Mouse (Mus musculus) liver, embryonic 13.5 days (tissue): ENCODE measurements at regions not wholly inside any gene's neighbourhood (a gene's known extent, or its start where the extent isn't known, plus 50 kb on each side); places are given as distances from the start of the nearest gene placed in this dataset.

ENCODE experiments used
- ATAC-seq: fragments of 200-750 bp; cut with Nextera tagmentation; 2 replicates; pipeline ENCODE4 v1.8.0; 2017; ENCODE audit warnings: low read depth, mild to moderate bottlenecking, moderate number of reproducible peaks, moderate library complexity
- DNase-seq: peaks from one replicate; pipeline ENCODE4 v3.0.0; 2022
- H3K27ac ChIP-seq: fragments of 300-500 bp; sonication (generic); 2 replicates; pipeline ENCODE4 v1.5.1; 2015; ENCODE audit warnings: moderate library complexity, mild to moderate bottlenecking, inconsistent platforms
- H3K27me3 ChIP-seq: fragments of 300-500 bp; sonication (generic); 2 replicates; pipeline ENCODE4 v1.6.1; 2015; ENCODE audit warnings: mild to moderate bottlenecking, inconsistent platforms
- H3K36me3 ChIP-seq: fragments of 300-500 bp; sonication (generic); 2 replicates; pipeline ENCODE4 v1.6.1; 2015; ENCODE audit warnings: mild to moderate bottlenecking, inconsistent platforms
- H3K4me1 ChIP-seq: fragments of 300-500 bp; sonication (generic); replicated peaks from 2 replicates; pipeline ENCODE4 v1.6.1; 2015; ENCODE audit warnings: inconsistent platforms
- H3K4me2 ChIP-seq: fragments of 300-500 bp; sonication (generic); 2 replicates; pipeline ENCODE4 v1.6.1; 2015; ENCODE audit warnings: inconsistent platforms, mild to moderate bottlenecking, moderate library complexity
- H3K4me3 ChIP-seq: fragments of 300-500 bp; sonication (generic); replicated peaks from 2 replicates; pipeline ENCODE4 v1.5.1; 2015; ENCODE audit warnings: mild to moderate bottlenecking, inconsistent platforms
- H3K9ac ChIP-seq: fragments of 300-500 bp; sonication (generic); 2 replicates; pipeline ENCODE4 v1.6.1; 2015; ENCODE audit warnings: mild to moderate bottlenecking, inconsistent platforms
- H3K9me3 ChIP-seq: fragments of 300-500 bp; sonication (generic); replicated peaks from 2 replicates; pipeline ENCODE4 v1.6.1; 2016; ENCODE audit warnings: inconsistent platforms
- WGBS: fragments of 180-500 bp; shearing (Covaris S2); methylation state at CpG from one replicate; pipeline ENCODE4 v1.1.7; 2015; ENCODE audit not compliant: insufficient replicate concordance; 5-methylcytosine and 5-hydroxymethylcytosine counted together

- Histone ChIP-seq H3K27me3 (no peaks in the 10 kb centered on the region), H3K4me2 (no peak overlapping the region), H3K36me3 (no peaks in the 10 kb centered on the region), H3K27ac (no peak overlapping the region), H3K9me3 (no peaks in the 10 kb centered on the region), H3K9ac (no peak overlapping the region), H3K4me3 (no peak overlapping the region), H3K4me1 (no peaks in the 10 kb centered on the region)
- 33% methylated on average over 2 of the region's 2 CpGs for WGBS
- ATAC-seq, result no peak
- no peak for DNase-seq
Observed at GRCm38 (mm10) chr3:128575339-128576129, 624.1 kb upstream of the Pitx2 start.

DNA sequence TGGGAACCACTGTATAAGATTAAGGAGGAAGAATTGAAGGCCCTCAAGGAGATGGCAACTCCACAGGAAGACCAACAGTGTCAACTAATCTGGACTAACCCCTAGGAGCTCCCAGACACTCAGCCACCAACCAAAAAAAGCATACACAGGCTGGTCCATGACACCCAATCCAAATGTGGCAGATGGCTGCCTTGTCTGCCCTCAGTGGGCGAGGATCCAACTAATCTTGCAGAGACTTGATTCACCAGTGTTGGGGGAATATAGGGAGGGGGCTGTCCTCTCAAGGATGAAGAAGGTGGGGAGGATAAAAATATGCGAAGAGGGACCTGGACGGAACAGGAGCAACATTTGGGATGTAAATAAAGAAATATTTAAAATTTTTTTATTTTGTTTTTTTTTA, 629.1 kb upstream of the Pitx2 start:
- no peaks in the 10 kb centered on the region for H3K27me3 ChIP-seq
- H3K4me1 ChIP-seq, result no peaks in the 10 kb centered on the region
- no peaks in the 10 kb centered on the region for H3K36me3 ChIP-seq
- WGBS, result 61% methylated on average over 3 of the region's 3 CpGs
- no peak overlapping the region for H3K4me2 ChIP-seq
- no peak for ATAC-seq
- no peak overlapping the region for H3K9ac ChIP-seq
- no peaks in the 10 kb centered on the region for H3K9me3 ChIP-seq
- H3K27ac ChIP-seq, result no peak overlapping the region
- DNase-seq, result no peak
- no peak overlapping the region for H3K4me3 ChIP-seq

DNA sequence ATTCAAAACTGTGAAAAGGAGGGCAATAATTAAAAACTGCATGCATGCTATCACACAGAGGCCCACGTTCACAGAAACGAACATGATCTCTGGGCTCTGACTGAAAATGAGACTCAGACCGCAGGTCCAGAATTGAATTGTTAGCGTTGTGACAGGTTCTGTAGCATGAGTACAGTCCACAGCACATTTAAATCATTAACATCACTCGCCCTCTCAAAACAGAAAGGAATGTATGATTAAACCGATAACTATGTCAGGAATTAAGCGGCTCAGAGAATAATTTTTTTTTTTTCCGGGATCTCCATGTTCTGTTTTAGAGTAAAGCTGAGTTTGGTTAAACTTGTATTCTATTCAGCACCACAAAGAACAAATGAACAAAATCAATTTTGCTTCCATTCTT, 634.3 kb upstream of the Pitx2 start:
- Histone ChIP-seq H3K36me3 (no peaks in the 10 kb centered on the region), H3K4me2 (no peak overlapping the region), H3K9me3 (no peaks in the 10 kb centered on the region), H3K9ac (no peak overlapping the region), H3K4me1 (no peaks in the 10 kb centered on the region), H3K27ac (no peak overlapping the region), H3K27me3 (no peaks in the 10 kb centered on the region), H3K4me3 (no peak overlapping the region)
- DNase-seq, result no peak
- ATAC-seq, result no peak
- 72% methylated on average over 8 of the region's 8 CpGs for WGBS

GRCm38 (mm10) chr3:128546416-128547327, 650.5 kb upstream of the Fam241a start:
- no peak for ATAC-seq
- no peak overlapping the region for H3K4me3 ChIP-seq
- H3K36me3 ChIP-seq, result no peaks in the 10 kb centered on the region
- no peaks in the 10 kb centered on the region for H3K9me3 ChIP-seq
- no peaks in the 10 kb centered on the region for H3K27me3 ChIP-seq
- H3K9ac ChIP-seq, result no peak overlapping the region
- no peak overlapping the region for H3K4me2 ChIP-seq
- H3K4me1 ChIP-seq, result no peaks in the 10 kb centered on the region
- WGBS, result 59% methylated on average over 9 of the region's 9 CpGs
- no peak overlapping the region for H3K27ac ChIP-seq
- DNase-seq, result no peak

DNA sequence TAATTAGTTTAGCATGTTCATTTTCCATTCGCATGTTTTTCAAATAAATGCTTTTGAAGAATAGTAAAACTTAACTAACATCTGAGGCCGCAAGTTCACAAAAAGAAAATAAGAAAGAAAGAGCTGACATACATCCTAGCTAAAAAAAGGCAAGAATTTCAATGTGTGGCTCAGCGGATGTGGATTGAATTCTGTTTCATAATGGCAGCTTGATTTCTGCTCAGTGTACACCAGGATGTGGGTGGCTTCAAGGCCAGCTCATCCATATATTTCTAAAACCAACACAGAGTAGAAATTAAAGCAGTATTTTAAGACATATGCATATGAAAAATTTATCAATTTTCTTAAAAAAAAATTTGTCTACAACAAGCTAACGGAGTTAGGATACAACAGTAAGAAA, 629.3 kb upstream of the Fam241a start:
- 75% methylated on average over 4 of the region's 4 CpGs for WGBS
- H3K9ac ChIP-seq, result no peak overlapping the region
- no peak overlapping the region for H3K4me3 ChIP-seq

DNA sequence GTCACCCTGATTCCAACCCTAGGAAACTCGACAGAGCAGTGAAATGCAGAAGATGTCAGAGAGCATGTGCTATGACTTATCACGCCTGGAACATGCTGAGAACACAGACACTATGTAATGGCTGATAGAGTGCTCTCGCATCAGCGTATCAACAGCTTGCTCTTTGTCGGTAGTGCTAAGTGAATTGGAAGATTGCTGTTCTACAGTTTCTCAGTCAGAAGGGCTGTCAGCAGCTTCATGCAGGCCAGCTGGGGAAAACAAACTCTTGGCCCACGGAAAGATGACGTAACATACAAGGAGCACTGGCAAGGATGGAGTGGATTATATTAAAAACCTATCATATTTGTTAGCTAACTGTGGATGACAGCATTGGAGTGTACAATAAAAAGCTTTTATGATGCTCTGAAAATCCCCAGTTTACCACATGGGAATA, 624.6 kb upstream of the Fam241a start:
- 68% methylated on average over 7 of the region's 7 CpGs for WGBS
- Histone ChIP-seq H3K4me2 (no peak overlapping the region), H3K4me1 (no peaks in the 10 kb centered on the region), H3K9me3 (no peaks in the 10 kb centered on the region), H3K4me3 (no peak overlapping the region), H3K27me3 (no peaks in the 10 kb centered on the region), H3K27ac (no peak overlapping the region), H3K9ac (no peak overlapping the region), H3K36me3 (no peaks in the 10 kb centered on the region)
- no peak for ATAC-seq
- DNase-seq, result no peak

More for the DNA sequence above, 629.3 kb upstream of the Fam241a start:
- H3K9me3 ChIP-seq, result no peaks in the 10 kb centered on the region
- ATAC-seq, result no peak
- no peaks in the 10 kb centered on the region for H3K36me3 ChIP-seq
- no peak overlapping the region for H3K4me2 ChIP-seq
- no peaks in the 10 kb centered on the region for H3K4me1 ChIP-seq
- no peak overlapping the region for H3K27ac ChIP-seq
- no peaks in the 10 kb centered on the region for H3K27me3 ChIP-seq
- no peak for DNase-seq

DNA sequence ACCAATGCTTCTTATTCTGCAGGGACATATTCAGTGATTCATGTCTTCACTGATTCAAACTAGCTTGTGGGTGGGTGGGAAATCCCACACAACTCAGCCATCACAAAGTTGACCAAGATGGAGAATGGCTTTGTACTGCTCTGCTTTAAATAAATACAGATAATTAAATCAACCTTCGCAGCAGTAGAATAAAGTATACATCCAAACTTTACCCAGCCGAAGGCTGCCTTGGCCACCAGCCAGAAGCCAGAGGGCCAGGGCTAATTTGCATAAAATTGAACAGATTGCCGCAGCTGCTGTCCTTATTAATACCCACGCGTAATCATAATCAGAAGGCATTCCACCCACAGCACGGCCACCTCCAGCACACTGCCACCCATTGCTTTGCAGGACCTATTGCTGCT, 623.8 kb upstream of the Fam241a start:
- no peak overlapping the region for H3K9ac ChIP-seq
- no peak overlapping the region for H3K27ac ChIP-seq
- H3K4me2 ChIP-seq, result no peak overlapping the region
- H3K27me3 ChIP-seq, result no peaks in the 10 kb centered on the region
- 76% methylated on average over 6 of the region's 6 CpGs for WGBS
- no peaks in the 10 kb centered on the region for H3K9me3 ChIP-seq
- no peaks in the 10 kb centered on the region for H3K36me3 ChIP-seq
- H3K4me3 ChIP-seq, result no peak overlapping the region
- H3K4me1 ChIP-seq, result no peaks in the 10 kb centered on the region
- no peak for ATAC-seq
- DNase-seq, result no peak

- Histone ChIP-seq H3K27ac (no peak overlapping the region), H3K4me2 (no peak overlapping the region), H3K9ac (no peak overlapping the region), H3K4me3 (no peak overlapping the region), H3K4me1 (no peaks in the 10 kb centered on the region), H3K9me3 (no peaks in the 10 kb centered on the region), H3K36me3 (no peaks in the 10 kb centered on the region), H3K27me3 (no peaks in the 10 kb centered on the region)
- 56% methylated on average over 4 of the region's 4 CpGs for WGBS
- no peak for ATAC-seq
- DNase-seq, result no peak
Observed at GRCm38 (mm10) chr3:128518806-128519205, 622.7 kb upstream of the Fam241a start.

DNA sequence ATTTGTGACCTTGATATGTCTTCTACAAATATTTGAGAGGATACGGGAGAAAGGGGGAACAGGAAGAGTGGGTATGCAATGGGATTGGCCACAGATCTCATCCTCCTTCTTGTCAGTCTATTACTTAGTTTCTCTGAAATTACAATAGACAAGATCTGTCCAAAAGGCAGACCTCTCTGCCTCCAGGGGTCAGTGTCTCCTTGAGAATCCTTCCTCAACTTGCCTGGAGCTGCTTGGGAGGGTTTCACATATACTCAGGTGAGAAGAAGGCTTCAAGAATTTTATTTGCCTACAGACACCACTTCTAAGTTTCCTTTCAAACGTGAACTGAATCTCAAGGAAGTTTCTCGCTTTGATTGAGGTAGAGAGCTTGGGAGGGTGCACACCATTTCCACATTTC, 575.0 kb upstream of the Fam241a start:
- Histone ChIP-seq H3K9ac (no peak overlapping the region), H3K27ac (no peak overlapping the region), H3K4me2 (no peak overlapping the region), H3K4me1 (no peaks in the 10 kb centered on the region), H3K27me3 (no peaks in the 10 kb centered on the region), H3K36me3 (no peaks in the 10 kb centered on the region), H3K4me3 (no peak overlapping the region), H3K9me3 (no peaks in the 10 kb centered on the region)
- WGBS, result 36% methylated on average over 3 of the region's 3 CpGs
- DNase-seq (no peak), ATAC-seq (no peak)

- no peak overlapping the region for H3K4me3 ChIP-seq
- DNase-seq, result no peak
- H3K27ac ChIP-seq, result no peak overlapping the region
- no peaks in the 10 kb centered on the region for H3K36me3 ChIP-seq
- H3K27me3 ChIP-seq, result no peaks in the 10 kb centered on the region
- H3K9me3 ChIP-seq, result no peaks in the 10 kb centered on the region
- H3K4me1 ChIP-seq, result no peaks in the 10 kb centered on the region
- no peak for ATAC-seq
- H3K4me2 ChIP-seq, result no peak overlapping the region
- H3K9ac ChIP-seq, result no peak overlapping the region
Observed at GRCm38 (mm10) chr3:128429706-128430105, 533.6 kb upstream of the Fam241a start.

DNA sequence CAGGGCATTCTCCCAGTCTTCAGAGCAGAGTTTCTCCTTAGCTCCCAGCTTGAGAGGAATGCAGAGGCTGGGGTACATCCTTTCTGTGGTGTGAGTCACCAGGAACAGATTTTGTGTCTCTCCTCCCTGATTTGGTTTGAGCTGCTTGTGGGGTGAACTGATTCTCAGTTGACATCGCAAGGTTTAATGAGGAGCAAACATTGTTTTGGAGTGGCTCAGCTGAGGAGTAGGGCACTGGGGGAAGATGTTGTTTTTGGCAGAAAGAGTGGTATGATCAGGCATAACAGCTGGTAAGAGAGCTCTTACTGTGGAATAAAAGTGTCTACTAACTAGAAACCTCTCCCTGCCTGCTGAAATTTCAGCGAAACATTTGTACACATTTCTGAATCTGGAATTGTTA, 519.4 kb upstream of the Fam241a start:
- ATAC-seq, result no peak
- no peak overlapping the region for H3K4me2 ChIP-seq
- WGBS, result 73% methylated on average over 2 of the region's 2 CpGs
- H3K4me3 ChIP-seq, result no peak overlapping the region
- H3K4me1 ChIP-seq, result no peaks in the 10 kb centered on the region
- no peak overlapping the region for H3K9ac ChIP-seq
- H3K9me3 ChIP-seq, result no peaks in the 10 kb centered on the region
- H3K27me3 ChIP-seq, result no peaks in the 10 kb centered on the region
- no peaks in the 10 kb centered on the region for H3K36me3 ChIP-seq
- H3K27ac ChIP-seq, result no peak overlapping the region
- DNase-seq, result no peak
